Mouse (Mus musculus) spleen, postnatal 0 days (tissue): ENCODE results near the gene Ifi47. TPM values are rescaled to one million over a fixed set of nuclear protein-coding genes. Genes with fewer than 3 reads are reported as not detected.

Source experiments
- polyA plus RNA-seq: library from polyadenylated mRNA; unstranded; fragments of >200 nt; fragmentation: Nextera tagmentation; extraction: Ambion mirVana; gene quantifications from 2 replicates; pipeline ENCODE4 v1.2.1, GENCODE M21; 2015

The Ifi47 gene
- polyA plus RNA-seq = 14.6 and 19.2 TPM in 2 replicates

GRCm38 (mm10) chr11:49076001-49076757 is at the start of gene Ifi47:
Gene Ifi47, plus strand, starts transcription at chr11:49076587.

GRCm38 (mm10) chr11:49051093-49051891 is 25.1 kb upstream of the Ifi47 start, which contains the start of gene 9930111J21Rik2:
Gene 9930111J21Rik2, minus strand, starts transcription at chr11:49051242.

GRCm38 (mm10) chr11:49063713-49064469 is 12.5 kb upstream of the Ifi47 start, which contains the start of gene Tgtp2:
Gene Tgtp2, minus strand, starts transcription at chr11:49064206.

GRCm38 (mm10) chr11:49114774-49115173 is 38.4 kb downstream of the Ifi47 start, which contains the start of gene Olfr1396:
Gene Olfr1396, minus strand, starts transcription at chr11:49114874.

GRCm38 (mm10) chr11:49141974-49142373 is 65.6 kb downstream of the Ifi47 start, which contains the start of gene Olfr1395:
Gene Olfr1395, plus strand, starts transcription at chr11:49142274.

Other genes starting within 250 kb of the Ifi47 start
- gene Gm12184, start 249.9 kb upstream of the Ifi47 start, polyA plus RNA-seq = 2.4 and 2.8 TPM in 2 replicates
- 34.7 and 45.0 TPM in 2 replicates for gene Irgm1, start 204.9 kb upstream of the Ifi47 start, polyA plus RNA-seq
- gene Gm5431, start 174.4 kb upstream of the Ifi47 start, polyA plus RNA-seq = 0.29 and 0.42 TPM in 2 replicates
- 5.9 and 8.4 TPM in 2 replicates for gene Psme2b, start 130.4 kb upstream of the Ifi47 start, polyA plus RNA-seq
- gene Olfr56, start 97.7 kb upstream of the Ifi47 start, polyA plus RNA-seq = 0.26 and 0.39 TPM in 2 replicates
- gene 9930111J21Rik1, start 97.2 kb upstream of the Ifi47 start, polyA plus RNA-seq = 2.0 TPM in 2 replicates
- gene Gm12185, start 84.4 kb upstream of the Ifi47 start, polyA plus RNA-seq = 0.06 TPM in 1 of 2 replicates, not detected in the other
- gene Tgtp1, start 82.4 kb upstream of the Ifi47 start, polyA plus RNA-seq = 3.0 and 4.5 TPM in 2 replicates
- gene 9930111J21Rik2, start 25.3 kb upstream of the Ifi47 start, polyA plus RNA-seq = 3.0 and 4.7 TPM in 2 replicates
- 5.2 and 8.0 TPM in 2 replicates for gene Tgtp2, start 12.4 kb upstream of the Ifi47 start, polyA plus RNA-seq
- 0.05 and 0.25 TPM in 2 replicates for gene Olfr1396, start 38.3 kb downstream of the Ifi47 start, polyA plus RNA-seq
- not detected in 2 replicates for gene Olfr1395, start 65.7 kb downstream of the Ifi47 start, polyA plus RNA-seq
- gene Olfr1394, start 77.8 kb downstream of the Ifi47 start, polyA plus RNA-seq = not detected in 2 replicates
- 2.3 and 3.0 TPM in 2 replicates for gene Btnl9, start 110.6 kb downstream of the Ifi47 start, polyA plus RNA-seq
- gene Zfp62, start 126.7 kb downstream of the Ifi47 start, polyA plus RNA-seq = 14.1 and 14.2 TPM in 2 replicates
- 41.9 and 46.3 TPM in 2 replicates for gene Mgat1, start 167.6 kb downstream of the Ifi47 start, polyA plus RNA-seq
- gene Olfr1393, start 201.7 kb downstream of the Ifi47 start, polyA plus RNA-seq = 0.04 TPM in 1 of 2 replicates, not detected in the other
- not detected in 2 replicates for gene Olfr1392, start 208.7 kb downstream of the Ifi47 start, polyA plus RNA-seq
- not detected in 2 replicates for gene Olfr10, start 228.2 kb downstream of the Ifi47 start, polyA plus RNA-seq
- not detected in 2 replicates for gene Olfr1391, start 246.2 kb downstream of the Ifi47 start, polyA plus RNA-seq